Comparison of ENCODE assay signal across 10 mouse cellular contexts in genomic region chr6:113882396-113882795, GRCm38 (mm10).
"Had no signal": no experiment of that assay in that cellular context is flagged by ENCODE, and none has a peak within 500 bp of the region (broad histone marks: within the 10 kb centered on the region; RNA-seq: fewer than 3 reads in every experiment).

No protein-coding gene starts in this region.

- H3K4me3 ChIP-seq: limb, embryonic 10.5 days; midbrain, embryonic 10.5 days; myocyte; neural tube, embryonic 15.5 days had no signal

- H3K36me3 ChIP-seq: limb, embryonic 10.5 days; midbrain, embryonic 10.5 days; neural tube, embryonic 15.5 days had no signal

- H3K9ac ChIP-seq: lung, embryonic 14.5 days; neural tube, embryonic 15.5 days had no signal

- H3K9me3 ChIP-seq: limb, embryonic 10.5 days; midbrain, embryonic 10.5 days; neural tube, embryonic 15.5 days had no signal

- H3K4me1 ChIP-seq: limb, embryonic 10.5 days had no signal

- H3K27ac ChIP-seq: limb, embryonic 10.5 days; midbrain, embryonic 10.5 days; neural tube, embryonic 15.5 days had no signal

- H3K4me2 ChIP-seq: liver, embryonic 11.5 days; lung, embryonic 14.5 days; neural tube, embryonic 15.5 days had no signal

- DNase-seq: thymus, adult 2 months; thymus, postnatal 36 days had no signal

- H3K27me3 ChIP-seq: neural tube, embryonic 15.5 days had no signal

- ATAC-seq: inflammation-experienced regulatory T-cells, adult 6 months; intestine, postnatal 0 days had no signal
